Mouse (Mus musculus): Measurements from ENCODE around the gene Dcaf5. TPM values are rescaled to one million over a fixed set of nuclear protein-coding genes. Genes with fewer than 3 reads are reported as not detected.
"Not testable (repeated sequence)": the region's sequence is repeated elsewhere in the genome, so short reads cannot be mapped to it uniquely, and the experiment has no call there.

The Dcaf5 gene
- total and polyA plus RNA-seq, 3 experiments = 8.2 to 13.2 (median 13.0) TPM

DNA sequence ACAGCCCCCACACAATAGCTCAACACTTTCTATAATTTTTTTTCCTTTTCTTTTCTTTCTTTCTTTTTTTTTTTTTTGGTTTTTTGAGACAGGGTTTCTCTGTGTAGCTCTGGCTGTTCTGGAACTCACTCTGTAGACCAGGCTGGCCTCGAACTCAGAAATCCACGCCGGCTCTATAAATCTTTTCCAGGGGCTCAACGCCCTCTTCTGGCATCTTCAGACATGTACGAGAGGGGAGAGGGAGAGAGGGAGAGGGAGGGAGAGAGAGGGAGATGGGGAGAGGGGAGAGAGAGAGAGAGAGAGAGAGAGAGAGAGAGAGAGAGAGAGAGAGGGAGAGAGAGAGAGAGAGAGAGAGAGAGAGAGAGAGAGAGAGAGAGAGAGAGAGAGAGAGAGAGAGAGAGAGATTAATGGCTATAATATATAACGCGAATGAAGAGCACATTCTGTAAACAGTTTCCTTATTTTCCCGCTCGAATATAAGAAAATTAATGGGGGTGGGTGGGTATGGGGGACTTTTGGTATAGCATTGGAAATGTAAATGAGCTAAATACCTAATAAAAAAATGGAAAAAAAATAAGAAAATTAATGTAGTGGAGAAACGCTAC, 26.0 kb upstream of the Dcaf5 start:
- DNase-seq (ENCODE audit: extremely low read depth) = peak; percentile 53
- in situ Hi-C loops (cut with MboI; ENCODE audit: low pct_ligation_motif_present, low pct_unique_long_range_greater_than_20kb, low sequenced_read_pairs); H3K4me1 ChIP-seq (ENCODE audit: control insufficient read depth in 1 of 2, insufficient read depth in 2 of 2); H3K27ac ChIP-seq (ENCODE audit: insufficient read depth, low read depth); H3K79me2 ChIP-seq (replicated peaks; ENCODE audit: control insufficient read depth, extremely low read depth, insufficient read depth, poor library complexity, severe bottlenecking); dilution Hi-C loops (cut with MboI; ENCODE audit: extremely low pct_ligation_motif_present, extremely low pct_unique_long_range_greater_than_20kb, low sequenced_read_pairs); H3K9me3 ChIP-seq (replicated peaks; ENCODE audit: low read length); H3K36me3 ChIP-seq (replicated peaks in 1 of 2; ENCODE audit: control insufficient read depth in 1 of 2, insufficient read depth in 1 of 2, low read length in 1 of 2); H3K27me3 ChIP-seq (replicated peaks): not testable (repeated sequence)
- peak overlapping the region; percentile 33; the same call in 1 of the 2 replicates for H3K4me2 ChIP-seq (ENCODE audit: insufficient read depth, low read depth, poor library complexity, severe bottlenecking)
- peak overlapping the region; percentile 89 for H3K9ac ChIP-seq (ENCODE audit: insufficient read depth, low read depth)
- TF ChIP-seq CTCF (conservative IDR thresholded peaks at IDR 0.05 in 1 of 2, IDR thresholded peaks at IDR 0.05 in 1 of 2; ENCODE audit: low read depth in 2 of 2, low read length in 2 of 2) (peak in 1 of 2 experiments; percentile 51; a peak in 2 of 4 replicates), RAD21 (IDR thresholded peaks at IDR 0.05; ENCODE audit: low read depth, low read length) (peak; percentile 16), JUND (conservative IDR thresholded peaks at IDR 0.05; ENCODE audit: low read depth, low read length) (0 out of 2 replicates have a peak, but pooled peaks have one; percentile 17), MAZ (IDR thresholded peaks at IDR 0.05; ENCODE audit: low read depth, low read length) (peak; percentile 66; the same call in 1 of the 2 replicates)
- H3K4me3 ChIP-seq (replicated peaks in 1 of 3; ENCODE audit: low read depth in 2 of 3, low read length in 2 of 3, poor library complexity in 1 of 3) = peak overlapping the region; percentile 84 to 91 (median 86)

DNA sequence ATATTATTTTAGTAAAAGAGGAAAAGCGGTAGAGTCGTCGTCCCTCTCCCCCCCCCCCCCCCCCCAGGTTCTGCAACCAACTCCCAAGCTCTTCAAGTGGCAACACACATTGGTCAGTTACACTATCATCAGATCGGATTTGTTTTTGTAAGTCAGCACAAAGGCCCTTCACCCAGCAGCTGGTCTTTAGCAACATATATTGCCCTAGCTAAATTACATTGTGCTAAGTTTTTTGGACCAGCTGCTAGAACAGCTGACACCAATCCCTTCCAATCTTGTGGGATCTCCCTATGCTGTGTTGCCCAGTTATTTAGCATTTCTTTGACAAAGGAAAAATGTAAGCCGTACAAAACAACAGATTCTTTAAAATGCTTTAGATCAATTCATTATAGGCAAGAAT, 21.6 kb upstream of the Dcaf5 start:
- Histone ChIP-seq H3K27ac (ENCODE audit: insufficient read depth, low read depth) (no peak overlapping the region), H3K4me3 (replicated peaks in 1 of 3; ENCODE audit: low read depth in 2 of 3, low read length in 2 of 3, poor library complexity in 1 of 3) (no peak overlapping the region), H3K79me2 (replicated peaks; ENCODE audit: control insufficient read depth, extremely low read depth, insufficient read depth, poor library complexity, severe bottlenecking) (no peaks in the 10 kb centered on the region), H3K36me3 (replicated peaks in 1 of 2; ENCODE audit: control insufficient read depth in 1 of 2, insufficient read depth in 1 of 2, low read length in 1 of 2) (no peaks in the 10 kb centered on the region), H3K9me3 (replicated peaks; ENCODE audit: low read length) (peaks cover 3% of the 10 kb centered on the region), H3K4me1 (ENCODE audit: control insufficient read depth in 1 of 2, insufficient read depth in 2 of 2) (no peaks in the 10 kb centered on the region), H3K4me2 (ENCODE audit: insufficient read depth, low read depth, poor library complexity, severe bottlenecking) (no peak overlapping the region), H3K27me3 (replicated peaks) (no peaks in the 10 kb centered on the region), H3K9ac (ENCODE audit: insufficient read depth, low read depth) (no peak overlapping the region)
- dilution Hi-C loops (cut with MboI; ENCODE audit: extremely low pct_ligation_motif_present, extremely low pct_unique_long_range_greater_than_20kb, low sequenced_read_pairs) = no loop called here
- no peak for DNase-seq (ENCODE audit: extremely low read depth)
- in situ Hi-C loops (cut with MboI; ENCODE audit: low pct_ligation_motif_present, low pct_unique_long_range_greater_than_20kb, low sequenced_read_pairs) = no loop called here
- TF ChIP-seq MAX (IDR thresholded peaks at IDR 0.05; ENCODE audit: low read length) = no peak
- TF ChIP-seq POLR2A (IDR thresholded peaks at IDR 0.05; ENCODE audit: low read depth, low read length) = no peak
- TF ChIP-seq MAZ (IDR thresholded peaks at IDR 0.05; ENCODE audit: low read depth, low read length) = no peak
- no peak for TF ChIP-seq HCFC1 (IDR thresholded peaks at IDR 0.05; ENCODE audit: low read depth, low read length)
- TF ChIP-seq ZMIZ1 (IDR thresholded peaks at IDR 0.05; ENCODE audit: low read depth, low read length) = no peak
- TF ChIP-seq CHD1 (IDR thresholded peaks at IDR 0.05; ENCODE audit: low read depth, low read length) = no peak
- TF ChIP-seq KAT2A (IDR thresholded peaks at IDR 0.05; ENCODE audit: insufficient replicate concordance, low read length) = no peak
- TF ChIP-seq ZKSCAN1 (IDR thresholded peaks at IDR 0.05; ENCODE audit: borderline replicate concordance, low read depth, low read length) = no peak
- no peak for TF ChIP-seq USF2 (conservative IDR thresholded peaks at IDR 0.05; ENCODE audit: low read depth, low read length)
- no peak for TF ChIP-seq CTCF (conservative IDR thresholded peaks at IDR 0.05 in 1 of 2, IDR thresholded peaks at IDR 0.05 in 1 of 2; ENCODE audit: low read depth in 2 of 2, low read length in 2 of 2)
- no peak for TF ChIP-seq MEF2A (IDR thresholded peaks at IDR 0.05; ENCODE audit: borderline replicate concordance, low read depth, low read length)
- no peak for TF ChIP-seq IRF4 (IDR thresholded peaks at IDR 0.05; ENCODE audit: low read depth, low read length)
- no peak for TF ChIP-seq BHLHE40 (IDR thresholded peaks at IDR 0.05; ENCODE audit: low read depth, low read length)
- no peak for TF ChIP-seq ZNF384 (IDR thresholded peaks at IDR 0.05; ENCODE audit: low read depth, low read length)

Measured in CH12.LX (cell line).